Mouse (Mus musculus) hindbrain, embryonic 16.5 days (tissue): Measurements from ENCODE around the gene Ccnc. TPM values are rescaled to one million over a fixed set of nuclear protein-coding genes. Genes with fewer than 3 reads are reported as not detected.

Experiments
- ATAC-seq: fragments of 200-750 bp; cut with Nextera tagmentation; 2 replicates; pipeline ENCODE4 v1.8.0; 2017; ENCODE audit warnings: moderate TSS enrichment, moderate library complexity
- H3K27ac ChIP-seq: fragments of 300-500 bp; sonication (generic); 2 replicates; pipeline ENCODE4 v1.5.1; 2014; ENCODE audit warnings: low read depth, mild to moderate bottlenecking, control low read depth, low read length, moderate library complexity
- H3K27me3 ChIP-seq: fragments of 300-500 bp; sonication (generic); replicated peaks from 2 replicates; pipeline ENCODE4 v1.6.1; 2014; ENCODE audit warnings: low read length; ENCODE audit not compliant: control insufficient read depth, insufficient read depth
- H3K36me3 ChIP-seq: fragments of 300-500 bp; sonication (generic); 2 replicates; pipeline ENCODE4 v1.6.1; 2014; ENCODE audit warnings: mild to moderate bottlenecking, low read length, moderate library complexity, mixed read lengths; ENCODE audit not compliant: control insufficient read depth, insufficient read depth
- H3K4me1 ChIP-seq: fragments of 300-500 bp; sonication (generic); 2 replicates; pipeline ENCODE4 v1.6.1; 2014; ENCODE audit warnings: low read depth, low read length; ENCODE audit not compliant: control insufficient read depth, insufficient read depth
- H3K4me2 ChIP-seq: fragments of 300-500 bp; sonication (generic); 2 replicates; pipeline ENCODE4 v1.6.1; 2014; ENCODE audit warnings: mild to moderate bottlenecking, low read length, control low read depth, moderate library complexity
- H3K4me3 ChIP-seq: fragments of 300-500 bp; sonication (generic); 2 replicates; pipeline ENCODE4 v1.5.1; 2014; ENCODE audit warnings: mild to moderate bottlenecking, low read length, control low read depth, moderate library complexity
- H3K9ac ChIP-seq: fragments of 300-500 bp; sonication (generic); 2 replicates; pipeline ENCODE4 v1.6.1; 2014; ENCODE audit warnings: low read depth, mild to moderate bottlenecking, control low read depth, low read length, moderate library complexity
- H3K9me3 ChIP-seq: fragments of 300-500 bp; sonication (generic); 2 replicates; pipeline ENCODE4 v1.6.1; 2014; ENCODE audit warnings: mild to moderate bottlenecking, low read length, moderate library complexity; ENCODE audit not compliant: control insufficient read depth
- WGBS: fragments of 180-500 bp; shearing (Covaris S2); extraction: QIAGEN DNeasy Blood & Tissue Kit; methylation state at CpG from one replicate; pipeline ENCODE4 v1.1.7; 2014; 5-methylcytosine and 5-hydroxymethylcytosine counted together
- polyA plus RNA-seq: library from polyadenylated mRNA; unstranded; fragments of >200 nt; fragmentation: Nextera tagmentation; extraction: Ambion mirVana; gene quantifications from 2 replicates; pipeline ENCODE4 v1.2.1, GENCODE M21; 2015

Ccnc gene
- 68.7 and 72.4 TPM in 2 replicates for polyA plus RNA-seq

DNA sequence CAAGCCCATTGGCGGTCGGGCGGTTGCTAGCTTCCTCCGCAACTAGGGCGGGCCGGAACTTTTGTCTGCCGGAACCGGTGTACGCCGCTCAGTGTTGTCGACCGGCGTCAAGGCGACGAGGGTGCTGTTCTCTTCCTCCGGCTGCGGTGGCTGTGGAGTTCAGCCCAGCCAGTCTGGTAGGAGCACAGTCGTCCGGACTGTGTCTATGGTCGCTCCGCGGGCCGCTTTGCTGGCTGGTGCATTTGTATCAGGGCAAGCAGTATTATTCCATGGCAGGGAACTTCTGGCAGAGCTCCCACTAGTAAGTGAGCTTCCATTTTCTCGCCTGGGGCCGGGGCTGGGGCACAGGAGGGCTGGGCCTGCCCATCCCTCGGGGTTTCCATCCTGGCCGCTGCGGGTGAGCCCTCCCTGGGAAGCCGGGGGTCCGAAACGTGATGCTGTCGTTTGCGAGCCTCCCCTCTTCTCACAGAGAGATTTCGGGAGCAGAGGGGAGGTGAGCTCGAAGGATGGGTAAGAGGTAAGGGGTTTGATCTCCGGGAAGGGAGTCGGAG is at the start of gene Ccnc:
Ccnc (plus strand) TSS at position 87 of the 551 bp plus-strand sequence.
- no peaks in the 10 kb centered on the region for H3K9me3 ChIP-seq
- peak within 1 kb of the TSS; percentile 82 for H3K27ac ChIP-seq
- H3K4me3 ChIP-seq, result peak within 1 kb of the TSS; percentile 74
- peak within 1 kb of the TSS; percentile 85 for H3K9ac ChIP-seq
- H3K4me1 ChIP-seq, result peaks cover 11% of the 10 kb centered on the region
- H3K27me3 ChIP-seq, result no peaks in the 10 kb centered on the region
- no peaks in the 10 kb centered on the region for H3K36me3 ChIP-seq
- peak within 1 kb of the TSS; percentile 69 for H3K4me2 ChIP-seq
- peak; percentile 99 for ATAC-seq
- under 1% methylated on average over 37 of the region's 37 CpGs for WGBS

DNA sequence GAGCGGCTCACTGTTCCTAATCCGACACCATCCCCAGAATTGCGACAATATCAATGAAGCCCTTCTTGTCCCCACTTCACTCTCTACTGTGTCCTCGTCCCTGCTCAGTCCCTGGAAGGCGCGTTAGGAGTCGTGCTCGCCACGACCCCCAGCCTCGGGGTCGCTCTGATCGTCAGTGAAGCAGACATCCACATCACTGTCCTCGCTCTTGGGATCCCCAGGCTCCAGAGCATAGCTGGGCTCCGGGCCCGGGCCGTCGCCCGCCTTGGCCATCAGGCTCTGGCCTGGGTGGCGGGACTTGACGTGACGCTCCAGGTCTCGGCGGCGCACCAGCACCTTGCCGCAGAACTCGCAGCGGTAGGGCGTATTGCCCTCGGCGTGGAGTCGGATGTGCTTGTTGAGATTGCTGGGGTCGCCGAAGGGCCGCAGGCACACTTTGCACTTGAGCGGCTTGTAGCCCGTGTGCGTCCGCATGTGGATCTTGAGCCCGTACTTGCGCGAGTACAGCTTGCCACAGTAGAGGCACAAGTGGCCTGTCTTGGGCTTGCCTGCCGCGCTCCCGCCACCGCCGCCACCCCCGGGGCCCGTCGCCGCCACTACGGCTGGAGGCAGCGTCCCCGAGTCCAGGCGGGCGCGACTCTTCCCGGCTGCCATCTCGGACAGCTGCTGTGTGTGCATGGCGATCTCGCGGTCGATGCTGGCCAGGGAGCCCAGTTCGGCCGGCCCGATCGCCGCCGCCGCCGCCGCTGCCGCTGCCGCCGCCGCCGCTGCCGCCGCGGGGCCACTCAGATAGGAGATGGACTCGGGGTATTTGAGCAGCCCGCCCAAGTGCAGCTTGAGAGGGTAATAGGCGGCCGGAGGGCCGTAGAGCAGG is 49.2 kb upstream of the Ccnc start:
- H3K9me3 ChIP-seq, result no peaks in the 10 kb centered on the region; the same call in 1 of the 2 replicates
- 1% methylated on average over 81 of the region's 84 CpGs for WGBS
- peak overlapping the region; percentile 61 for H3K4me2 ChIP-seq
- H3K36me3 ChIP-seq, result no peaks in the 10 kb centered on the region
- H3K9ac ChIP-seq, result peak overlapping the region; percentile 50
- H3K4me1 ChIP-seq, result peaks cover 17% of the 10 kb centered on the region
- H3K27me3 ChIP-seq, result peaks cover 59% of the 10 kb centered on the region
- H3K27ac ChIP-seq, result no peak overlapping the region
- peak overlapping the region; percentile 44 for H3K4me3 ChIP-seq
- ATAC-seq, result peak; percentile 21; the same call in 1 of the 2 replicates

DNA sequence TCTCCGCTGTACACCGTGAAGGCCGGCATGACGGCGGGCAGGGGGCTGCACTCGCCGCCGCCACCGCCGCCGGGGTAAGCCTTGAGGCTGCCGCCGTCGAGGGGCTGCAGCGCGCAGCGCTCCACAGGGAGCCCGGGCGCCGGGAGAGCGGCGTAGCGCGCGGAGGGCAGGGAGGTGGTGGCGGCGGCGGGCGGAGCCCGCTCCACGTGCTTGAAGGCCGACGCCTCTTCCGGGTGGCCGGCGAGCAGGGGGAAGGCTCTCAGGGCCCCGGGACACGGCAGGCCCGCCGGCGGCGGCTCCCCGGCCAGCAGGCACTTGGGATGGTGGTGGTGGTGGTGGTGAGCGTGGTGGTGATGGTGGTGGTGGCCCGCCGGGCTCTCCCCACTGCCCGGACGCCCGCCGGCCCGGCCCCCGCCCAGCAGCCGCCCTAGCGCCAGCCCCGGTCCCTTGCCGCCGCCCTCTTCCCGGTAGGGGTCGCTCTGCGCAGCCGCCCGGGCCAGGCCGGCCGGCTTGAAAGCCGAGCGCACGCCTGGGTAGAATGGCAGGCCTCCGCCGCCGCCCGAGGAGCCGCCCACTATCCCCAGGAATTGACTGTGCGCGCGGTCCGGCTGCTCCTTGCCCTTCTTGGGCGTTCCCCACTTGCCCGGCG is 48.4 kb upstream of the Ccnc start:
- peak overlapping the region; percentile 50 for H3K9ac ChIP-seq

DNA sequence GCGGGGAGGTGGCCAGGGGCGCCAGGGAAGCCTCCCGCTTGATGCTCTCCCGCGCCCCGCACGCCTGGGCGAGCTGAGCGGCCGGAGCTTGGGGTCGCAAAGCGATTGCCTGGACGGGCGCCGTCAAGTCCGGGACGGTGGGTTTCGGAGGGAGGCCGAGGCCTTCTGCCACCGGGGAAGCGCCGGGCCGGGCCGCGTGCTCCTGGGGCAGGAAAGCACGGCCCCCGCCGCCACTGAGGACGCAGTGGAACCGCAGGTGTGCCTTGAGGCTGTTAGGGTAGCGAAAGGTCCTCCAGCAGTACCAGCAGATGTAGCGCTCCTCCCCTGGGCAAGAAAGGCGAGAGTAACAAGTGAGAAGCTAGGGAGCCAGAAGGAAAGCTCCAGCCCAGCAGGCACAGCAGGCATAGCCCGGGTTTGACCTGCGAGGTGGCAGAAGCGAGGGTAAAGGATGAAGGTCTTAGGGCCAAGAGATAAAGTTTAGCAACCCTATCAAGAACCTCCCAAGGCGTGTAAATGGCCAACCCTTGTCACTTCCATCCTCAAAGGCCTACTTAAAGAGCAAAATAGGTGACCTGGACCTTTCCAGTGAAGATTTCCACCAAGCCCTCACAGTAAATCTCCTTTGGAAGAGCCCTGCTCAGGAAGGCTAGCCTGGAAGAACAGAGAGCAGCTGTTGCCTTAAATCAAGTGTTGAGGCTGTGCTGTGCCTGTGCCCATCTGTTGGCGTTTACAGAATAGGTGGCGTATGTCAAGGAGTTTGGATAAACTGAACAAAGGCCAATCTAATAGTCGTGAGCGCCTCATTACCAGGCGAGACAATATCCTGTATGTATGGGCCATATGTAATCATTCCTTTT is 47.6 kb upstream of the Ccnc start:
- H3K4me1 ChIP-seq, result peaks cover 17% of the 10 kb centered on the region
- H3K4me3 ChIP-seq, result peak overlapping the region; percentile 44
- H3K27ac ChIP-seq, result no peak overlapping the region
- no peaks in the 10 kb centered on the region for H3K36me3 ChIP-seq
- ATAC-seq, result peak; percentile 19; the same call in 1 of the 2 replicates
- H3K9me3 ChIP-seq, result no peaks in the 10 kb centered on the region; the same call in 1 of the 2 replicates
- H3K4me2 ChIP-seq, result peak overlapping the region; percentile 61
- 3% methylated on average over 42 of the region's 42 CpGs for WGBS
- H3K27me3 ChIP-seq, result peaks cover 58% of the 10 kb centered on the region
- H3K9ac ChIP-seq, result peak overlapping the region; percentile 31; the same call in 1 of the 2 replicates

More for the DNA sequence above, 48.4 kb upstream of the Ccnc start:
- peak overlapping the region; percentile 61 for H3K4me2 ChIP-seq
- H3K36me3 ChIP-seq, result no peaks in the 10 kb centered on the region
- WGBS, result 0% methylated on average over 38 of the region's 79 CpGs
- H3K27me3 ChIP-seq, result peaks cover 62% of the 10 kb centered on the region
- H3K4me3 ChIP-seq, result peak overlapping the region; percentile 44
- no peaks in the 10 kb centered on the region; the same call in 1 of the 2 replicates for H3K9me3 ChIP-seq
- ATAC-seq, result peak; percentile 80
- H3K4me1 ChIP-seq, result peaks cover 17% of the 10 kb centered on the region
- no peak overlapping the region for H3K27ac ChIP-seq

DNA sequence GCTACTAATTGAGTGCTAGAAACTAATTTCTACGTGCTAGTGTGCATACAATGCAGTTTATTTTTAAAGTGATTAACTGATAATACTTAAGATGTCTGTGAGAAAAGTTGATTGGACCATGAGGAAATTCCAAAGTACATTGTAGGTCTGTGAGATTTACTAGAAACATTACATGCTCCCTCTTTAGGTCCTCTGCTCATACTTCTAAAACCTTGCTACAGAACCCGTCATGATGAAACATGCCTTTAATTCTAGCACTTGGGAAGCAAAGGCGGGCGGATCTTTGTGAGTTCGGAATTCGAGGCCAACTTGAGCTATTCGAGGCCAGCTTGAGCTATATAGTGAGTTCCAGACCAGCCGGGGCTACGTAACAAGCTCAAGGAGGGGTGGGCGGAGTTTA is 46.5 kb upstream of the Ccnc start:
- ATAC-seq, result no peak
- peaks cover 17% of the 10 kb centered on the region for H3K4me1 ChIP-seq
- no peaks in the 10 kb centered on the region; the same call in 1 of the 2 replicates for H3K9me3 ChIP-seq
- 11% methylated on average over 10 of the region's 10 CpGs for WGBS
- H3K4me2 ChIP-seq, result no peak overlapping the region
- H3K27ac ChIP-seq, result no peak overlapping the region
- no peak overlapping the region for H3K4me3 ChIP-seq
- peaks cover 62% of the 10 kb centered on the region for H3K27me3 ChIP-seq
- no peaks in the 10 kb centered on the region for H3K36me3 ChIP-seq
- no peak overlapping the region for H3K9ac ChIP-seq

DNA sequence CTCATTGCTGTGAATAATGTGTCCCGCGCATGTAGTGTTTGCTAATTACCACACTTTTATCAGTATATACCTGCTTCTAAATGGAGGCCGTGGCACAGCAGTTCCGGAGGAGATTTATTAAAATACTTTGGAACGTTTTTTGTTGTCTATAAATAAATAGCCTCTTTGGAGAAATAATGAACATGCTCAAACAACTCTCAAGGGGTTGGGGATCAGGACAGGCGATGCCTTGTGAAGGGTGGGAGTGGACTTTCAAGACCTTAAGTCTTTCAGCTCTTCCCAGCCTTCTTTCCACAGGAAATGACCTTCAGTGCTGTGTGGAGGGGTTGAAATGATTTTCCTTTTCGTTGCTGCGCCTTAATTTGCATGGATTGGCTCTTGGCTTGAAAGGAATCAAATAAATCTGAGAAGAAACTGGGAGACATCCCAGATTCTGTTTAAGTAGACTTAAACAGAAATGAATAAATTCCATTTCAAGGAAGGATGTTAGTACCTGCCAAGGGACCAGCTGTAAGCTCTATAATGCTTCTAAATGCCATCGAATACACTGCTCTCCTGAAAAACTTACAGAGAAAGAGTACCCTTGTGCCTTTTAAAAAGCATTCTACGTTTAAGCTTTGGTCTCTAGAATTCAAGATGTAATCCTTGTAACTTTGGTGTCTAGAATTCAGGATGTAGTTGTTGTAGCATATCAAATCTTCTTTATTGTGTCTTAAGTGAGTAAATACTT is 44.9 kb upstream of the Ccnc start:
- Histone ChIP-seq H3K4me3 (no peak overlapping the region), H3K27ac (no peak overlapping the region), H3K4me2 (no peak overlapping the region), H3K9me3 (no peaks in the 10 kb centered on the region; the same call in 1 of the 2 replicates), H3K36me3 (no peaks in the 10 kb centered on the region), H3K9ac (no peak overlapping the region), H3K4me1 (peaks cover 17% of the 10 kb centered on the region), H3K27me3 (peaks cover 63% of the 10 kb centered on the region)
- ATAC-seq, result no peak
- WGBS, result 17% methylated on average over 10 of the region's 10 CpGs

DNA sequence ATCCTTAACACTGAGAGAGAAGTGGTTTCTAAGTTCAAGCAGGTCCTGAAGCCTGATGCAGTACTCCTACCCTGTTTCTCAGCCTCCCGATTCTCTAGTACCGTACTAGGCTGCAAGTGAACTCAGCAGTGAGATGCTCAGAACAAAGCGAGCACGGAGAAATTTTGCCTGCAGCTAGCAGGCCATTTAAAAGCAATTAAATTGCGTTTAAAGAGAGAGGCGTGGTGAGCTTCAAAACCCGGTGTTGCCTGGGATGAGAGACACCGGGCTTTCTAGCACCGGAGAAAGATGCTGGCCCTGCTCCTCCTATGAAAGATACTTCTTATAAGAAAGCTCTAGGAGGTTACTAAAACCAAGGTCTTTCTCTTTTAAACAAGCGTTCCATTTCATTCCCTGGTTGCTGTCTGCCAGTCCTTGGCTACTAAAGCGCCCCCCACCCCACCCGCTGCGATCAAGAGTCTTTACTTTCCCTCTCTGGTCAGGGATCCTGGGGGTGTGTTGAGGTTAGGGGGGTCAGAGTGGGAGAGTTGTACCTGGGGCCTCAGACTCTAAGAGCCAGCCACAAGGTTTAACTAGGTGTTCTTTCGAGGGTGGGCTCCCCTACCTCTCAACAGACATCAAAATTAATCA is 43.0 kb upstream of the Ccnc start:
- H3K4me1 ChIP-seq, result peaks cover 11% of the 10 kb centered on the region
- H3K4me3 ChIP-seq, result no peak overlapping the region
- no peak for ATAC-seq
- peaks cover 55% of the 10 kb centered on the region for H3K27me3 ChIP-seq
- WGBS, result 3% methylated on average over 14 of the region's 14 CpGs
- H3K4me2 ChIP-seq, result no peak overlapping the region; the same call in 1 of the 2 replicates
- H3K9ac ChIP-seq, result no peak overlapping the region
- no peaks in the 10 kb centered on the region for H3K36me3 ChIP-seq
- no peaks in the 10 kb centered on the region; the same call in 1 of the 2 replicates for H3K9me3 ChIP-seq
- no peak overlapping the region for H3K27ac ChIP-seq
